Mouse (Mus musculus) frontal cortex, postnatal 14 days (tissue): ENCODE results near the gene Exoc2.

Experiments used
- DNase-seq, 2 experiments: peaks; one replicate each; pipeline ENCODE4 v3.0.0; 2022; ENCODE audit warnings: low spot score in 2 of 2

Gene Exoc2

GRCm38 (mm10) chr13:30824903-30825302 is 149.0 kb downstream of the Exoc2 start:
- no peak for DNase-seq

- DNase-seq = no peak
Measured at GRCm38 (mm10) chr13:30820555-30820954, 153.3 kb downstream of the Exoc2 start.

- DNase-seq = no peak
Measured at GRCm38 (mm10) chr13:30819891-30820290, 154.0 kb downstream of the Exoc2 start.

- no peak for DNase-seq
Measured at GRCm38 (mm10) chr13:30817436-30817835, 156.5 kb downstream of the Exoc2 start.

- DNase-seq = no peak
Measured at GRCm38 (mm10) chr13:30814256-30814655, 159.6 kb downstream of the Exoc2 start.

GRCm38 (mm10) chr13:30813464-30813863 is 160.4 kb downstream of the Exoc2 start:
- no peak for DNase-seq

GRCm38 (mm10) chr13:30809240-30809639 is 164.7 kb downstream of the Exoc2 start:
- no peak for DNase-seq

- DNase-seq = no peak
Measured at GRCm38 (mm10) chr13:30802336-30802955, 171.4 kb downstream of the Exoc2 start.

- DNase-seq = no peak
Measured at GRCm38 (mm10) chr13:30801886-30802285, 172.0 kb downstream of the Exoc2 start.

- no peak for DNase-seq
Measured at GRCm38 (mm10) chr13:30795960-30796359, 177.9 kb downstream of the Exoc2 start.

GRCm38 (mm10) chr13:30793616-30794015 is 180.3 kb downstream of the Exoc2 start:
- no peak for DNase-seq

- no peak for DNase-seq
Measured at GRCm38 (mm10) chr13:30793196-30793595, 180.7 kb downstream of the Exoc2 start.

GRCm38 (mm10) chr13:30792741-30793140 is 181.2 kb downstream of the Exoc2 start:
- DNase-seq = no peak

GRCm38 (mm10) chr13:30792308-30792707 is 181.6 kb downstream of the Exoc2 start:
- no peak for DNase-seq

GRCm38 (mm10) chr13:30790016-30790415 is 183.9 kb downstream of the Exoc2 start:
- no peak for DNase-seq

- no peak for DNase-seq
Measured at GRCm38 (mm10) chr13:30788421-30788820, 185.5 kb downstream of the Exoc2 start.

GRCm38 (mm10) chr13:30787960-30788359 is 185.9 kb downstream of the Exoc2 start:
- no peak for DNase-seq

- no peak for DNase-seq
Measured at GRCm38 (mm10) chr13:30787556-30787955, 186.3 kb downstream of the Exoc2 start.

- no peak for DNase-seq
Measured at GRCm38 (mm10) chr13:30787036-30787320, 186.9 kb downstream of the Exoc2 start.

GRCm38 (mm10) chr13:30786235-30787035 is 187.5 kb downstream of the Exoc2 start:
- peak; percentile 42 to 64 for DNase-seq

- DNase-seq = no peak
Measured at GRCm38 (mm10) chr13:30785423-30786040, 188.4 kb downstream of the Exoc2 start.

- DNase-seq = no peak
Measured at GRCm38 (mm10) chr13:30782419-30782818, 191.5 kb downstream of the Exoc2 start.

GRCm38 (mm10) chr13:30781905-30782304 is 192.0 kb downstream of the Exoc2 start:
- no peak for DNase-seq
